Mouse (Mus musculus) CH12.LX (cell line): ENCODE measurements at regions not wholly inside any gene's neighbourhood (a gene's known extent, or its start where the extent isn't known, plus 50 kb on each side); places are given as distances from the start of the nearest gene placed in this dataset.

ENCODE experiments used
- DNase-seq: peaks from one replicate; pipeline ENCODE4 v3.0.0-alpha.2; 2013; ENCODE audit errors: extremely low read depth
- H3K27ac ChIP-seq: 2 replicates; pipeline ENCODE4 v1.5.1; 2012; ENCODE audit warnings: low read depth, mild to moderate bottlenecking, control low read depth, moderate library complexity; ENCODE audit not compliant: insufficient read depth
- H3K27me3 ChIP-seq: replicated peaks from 2 replicates; pipeline ENCODE3; 2012; ENCODE audit warnings: inconsistent platforms
- H3K36me3 ChIP-seq, 2 experiments: replicated peaks in 1 of 2; 2 replicates each; pipeline versions ENCODE3 to v1.6.1; 2012; ENCODE audit warnings: inconsistent platforms in 1 of 2, low read length in 1 of 2, mild to moderate bottlenecking in 1 of 2, mixed read lengths in 1 of 2, moderate library complexity in 1 of 2; ENCODE audit not compliant: control insufficient read depth in 1 of 2, insufficient read depth in 1 of 2
- H3K4me1 ChIP-seq, 2 experiments: 2 replicates each; pipeline ENCODE4 v1.6.1; 2012; ENCODE audit warnings: inconsistent platforms in 1 of 2, moderate library complexity in 1 of 2; ENCODE audit not compliant: insufficient read depth in 2 of 2, control insufficient read depth in 1 of 2
- H3K4me2 ChIP-seq: 2 replicates; pipeline ENCODE4 v1.6.1; 2012; ENCODE audit warnings: low read depth, mild to moderate bottlenecking, control low read depth; ENCODE audit not compliant: poor library complexity, insufficient read depth, severe bottlenecking
- H3K4me3 ChIP-seq, 3 experiments: fragments of 150-350 bp in 1 of 3; sonication (generic) in 1 of 3; replicated peaks in 1 of 3; 2 replicates each; pipeline versions ENCODE3 to v1.5.1; 2011 to 2012; ENCODE audit warnings: low read depth in 2 of 3, low read length in 2 of 3, mild to moderate bottlenecking in 2 of 3, moderate library complexity in 2 of 3, control low read depth in 1 of 3, improper control_type of control experiment in 1 of 3, inconsistent platforms in 1 of 3, mixed read lengths in 1 of 3; ENCODE audit not compliant: poor library complexity in 1 of 3
- H3K79me2 ChIP-seq: replicated peaks from 2 replicates; pipeline ENCODE4 v1.6.1; 2012; ENCODE audit warnings: mild to moderate bottlenecking, moderate library complexity; ENCODE audit not compliant: control insufficient read depth, poor library complexity, insufficient read depth, severe bottlenecking; ENCODE audit errors: extremely low read depth
- H3K9ac ChIP-seq: 2 replicates; pipeline ENCODE4 v1.6.1; 2012; ENCODE audit warnings: low read depth, mild to moderate bottlenecking, control low read depth, moderate library complexity; ENCODE audit not compliant: insufficient read depth
- H3K9me3 ChIP-seq: replicated peaks from 2 replicates; pipeline ENCODE3; 2012; ENCODE audit warnings: low read length, inconsistent platforms, mixed read lengths
- CHD1 ChIP-seq: IDR thresholded peaks from 2 replicates; pipeline ENCODE4 v1.6.1; 2012; ENCODE audit warnings: low read depth, low read length, improper control_type of control experiment, inconsistent platforms
- CTCF ChIP-seq, 2 experiments: IDR thresholded peaks in 1 of 2; conservative IDR thresholded peaks in 1 of 2; 2 replicates each; pipeline ENCODE4 v1.5.1; 2011 to 2012; ENCODE audit warnings: low read depth in 2 of 2, low read length in 2 of 2, improper control_type of control experiment in 1 of 2, inconsistent platforms in 1 of 2, mild to moderate bottlenecking in 1 of 2, moderate library complexity in 1 of 2
- E2F4 ChIP-seq: IDR thresholded peaks from 2 replicates; pipeline ENCODE4 v1.6.1; 2011; ENCODE audit warnings: low read depth, low read length, improper control_type of control experiment; ENCODE audit not compliant: insufficient replicate concordance
- EP300 ChIP-seq: IDR thresholded peaks from 2 replicates; pipeline ENCODE4 v1.6.1; 2011; ENCODE audit warnings: low read length, improper control_type of control experiment
- ETS1 ChIP-seq: conservative IDR thresholded peaks from 2 replicates; pipeline ENCODE4 v1.6.1; 2012; ENCODE audit warnings: low read depth, mild to moderate bottlenecking, inconsistent platforms, low read length, improper control_type of control experiment, moderate library complexity
- GABPA ChIP-seq: IDR thresholded peaks from 2 replicates; pipeline ENCODE4 v1.6.1; 2012; ENCODE audit warnings: low read depth, low read length, improper control_type of control experiment, inconsistent platforms; ENCODE audit not compliant: insufficient replicate concordance
- HCFC1 ChIP-seq: IDR thresholded peaks from 2 replicates; pipeline ENCODE4 v1.6.1; 2012; ENCODE audit warnings: low read depth, mild to moderate bottlenecking, inconsistent platforms, low read length, improper control_type of control experiment
- IRF4 ChIP-seq: IDR thresholded peaks from 2 replicates; pipeline ENCODE4 v1.6.1; 2014; ENCODE audit warnings: low read depth, mild to moderate bottlenecking, inconsistent platforms, low read length, improper control_type of control experiment
- KAT2A ChIP-seq: IDR thresholded peaks from 2 replicates; pipeline ENCODE4 v1.6.1; 2012; ENCODE audit warnings: low read length, improper control_type of control experiment, inconsistent platforms; ENCODE audit not compliant: insufficient replicate concordance
- MAZ ChIP-seq: IDR thresholded peaks from 2 replicates; pipeline ENCODE4 v1.6.1; 2012; ENCODE audit warnings: low read depth, mild to moderate bottlenecking, inconsistent platforms, low read length, improper control_type of control experiment, moderate library complexity
- MEF2A ChIP-seq: IDR thresholded peaks from 2 replicates; pipeline ENCODE4 v1.6.1; 2014; ENCODE audit warnings: low read depth, mild to moderate bottlenecking, inconsistent platforms, low read length, improper control_type of control experiment, borderline replicate concordance
- MXI1 ChIP-seq: IDR thresholded peaks from 2 replicates; pipeline ENCODE4 v1.6.1; 2011; ENCODE audit warnings: mild to moderate bottlenecking, low read depth, low read length, improper control_type of control experiment
- MYC ChIP-seq: IDR thresholded peaks from 2 replicates; pipeline ENCODE4 v1.6.1; 2011; ENCODE audit warnings: low read depth, mild to moderate bottlenecking, improper control_type of control experiment, low read length
- NRF1 ChIP-seq: IDR thresholded peaks from 2 replicates; pipeline ENCODE4 v1.6.1; 2014; ENCODE audit warnings: low read depth, mild to moderate bottlenecking, inconsistent platforms, low read length, improper control_type of control experiment, moderate library complexity
- POLR2A ChIP-seq: IDR thresholded peaks from 2 replicates; pipeline ENCODE4 v1.6.1; 2011; ENCODE audit warnings: low read depth, mild to moderate bottlenecking, improper control_type of control experiment, low read length
- RCOR1 ChIP-seq: conservative IDR thresholded peaks from 2 replicates; pipeline ENCODE4 v1.6.1; 2012; ENCODE audit warnings: low read depth, mild to moderate bottlenecking, inconsistent platforms, low read length, improper control_type of control experiment
- SMC3 ChIP-seq: IDR thresholded peaks from 2 replicates; pipeline ENCODE4 v1.6.1; 2011; ENCODE audit warnings: low read depth, low read length, improper control_type of control experiment
- UBTF ChIP-seq: IDR thresholded peaks from 2 replicates; pipeline ENCODE4 v1.6.1; 2012; ENCODE audit warnings: low read depth, mild to moderate bottlenecking, inconsistent platforms, low read length, improper control_type of control experiment, moderate library complexity
- USF1 ChIP-seq: IDR thresholded peaks from 2 replicates; pipeline ENCODE4 v1.6.1; 2014; ENCODE audit warnings: low read depth, mild to moderate bottlenecking, inconsistent platforms, low read length, improper control_type of control experiment
- USF2 ChIP-seq: conservative IDR thresholded peaks from 2 replicates; pipeline ENCODE4 v1.6.1; 2011; ENCODE audit warnings: low read depth, low read length, improper control_type of control experiment
- ZC3H11A ChIP-seq: IDR thresholded peaks from 2 replicates; pipeline ENCODE4 v1.6.1; 2012; ENCODE audit warnings: low read depth, mild to moderate bottlenecking, inconsistent platforms, low read length, improper control_type of control experiment
- ZKSCAN1 ChIP-seq: IDR thresholded peaks from 2 replicates; pipeline ENCODE4 v1.6.1; 2012; ENCODE audit warnings: low read depth, inconsistent platforms, low read length, improper control_type of control experiment, borderline replicate concordance
- dilution Hi-C: fragments of 300-500 bp; cut with MboI; formaldehyde crosslinking; loops from 2 replicates; pipeline ENCODE4 v1.14.3; 2020; ENCODE audit warnings: low sequenced_read_pairs; ENCODE audit not compliant: extremely low pct_unique_long_range_greater_than_20kb, extremely low pct_ligation_motif_present
- in situ Hi-C: fragments of 300-500 bp; cut with MboI; formaldehyde crosslinking; loops from 3 replicates; pipeline ENCODE4 v1.14.3; 2019; ENCODE audit warnings: low sequenced_read_pairs, low pct_ligation_motif_present, low pct_unique_long_range_greater_than_20kb, mixed read lengths

GRCm38 (mm10) chr9:74057476-74058076 is 52.6 kb upstream of the Wdr72 start:
- in situ Hi-C loops (no loop called here), dilution Hi-C loops (no loop called here)
- H3K27me3 ChIP-seq: no peaks in the 10 kb centered on the region
- no peak overlapping the region for H3K9ac ChIP-seq
- no peaks in the 10 kb centered on the region for H3K36me3 ChIP-seq
- H3K9me3 ChIP-seq: no peaks in the 10 kb centered on the region
- H3K4me3 ChIP-seq: no peak overlapping the region
- H3K27ac ChIP-seq: no peak overlapping the region
- DNase-seq: no peak
- no peaks in the 10 kb centered on the region for H3K79me2 ChIP-seq
- H3K4me2 ChIP-seq: no peak overlapping the region
- no peak for TF ChIP-seq USF2
- TF ChIP-seq MEF2A: no peak
- TF ChIP-seq CTCF (conservative IDR thresholded peaks at IDR 0.05 in 1 of 2, IDR thresholded peaks at IDR 0.05 in 1 of 2; ENCODE audit: low read depth in 2 of 2, low read length in 2 of 2): no peak
- TF ChIP-seq KAT2A: no peak
- TF ChIP-seq MYC: no peak
- no peak for TF ChIP-seq ETS1
- TF ChIP-seq UBTF: no peak
- TF ChIP-seq EP300: no peak
- no peak for TF ChIP-seq SMC3
- no peak for TF ChIP-seq USF1
- TF ChIP-seq POLR2A: no peak
- TF ChIP-seq CHD1: no peak
- no peak for TF ChIP-seq ZKSCAN1
- TF ChIP-seq RCOR1: no peak
- TF ChIP-seq MAZ: no peak
- no peak for TF ChIP-seq HCFC1
- TF ChIP-seq GABPA: no peak
- TF ChIP-seq NRF1: no peak
- no peak for TF ChIP-seq E2F4
- no peak for TF ChIP-seq MXI1
- no peaks in the 10 kb centered on the region for H3K4me1 ChIP-seq

- no peaks in the 10 kb centered on the region for H3K36me3 ChIP-seq
- DNase-seq: no peak
- H3K27me3 ChIP-seq: no peaks in the 10 kb centered on the region
- no peak overlapping the region for H3K27ac ChIP-seq
- H3K4me1 ChIP-seq: no peaks in the 10 kb centered on the region
- dilution Hi-C loops (no loop called here), in situ Hi-C loops (no loop called here)
- H3K4me3 ChIP-seq: no peak overlapping the region
- TF ChIP-seq SMC3 (no peak), IRF4 (no peak), ZC3H11A (no peak), MAZ (no peak), MXI1 (no peak), ZKSCAN1 (no peak), USF1 (no peak)
- no peak overlapping the region for H3K9ac ChIP-seq
- no peak overlapping the region for H3K4me2 ChIP-seq
- no peaks in the 10 kb centered on the region for H3K9me3 ChIP-seq
- no peaks in the 10 kb centered on the region for H3K79me2 ChIP-seq
Observed at GRCm38 (mm10) chr9:74058269-74058871, 51.8 kb upstream of the Wdr72 start.
